Mouse (Mus musculus) lung, adult 2 months (tissue): ENCODE measurements around the gene Scgb2b26.

Experiments used
- CTCF ChIP-seq: fragments of 200-500 bp; IDR thresholded peaks from 2 replicates; pipeline ENCODE4 v1.5.1; 2011; ENCODE audit warnings: mild to moderate bottlenecking, low read length, control low read depth; ENCODE audit not compliant: insufficient read depth
- POLR2A ChIP-seq: fragments of 200-500 bp; IDR thresholded peaks from 2 replicates; pipeline ENCODE4 v1.6.1; 2011; ENCODE audit warnings: low read depth, mild to moderate bottlenecking, control low read depth, low read length, borderline replicate concordance; ENCODE audit errors: extremely low read depth

GRCm38 (mm10) chr7:33900803-33901202, 44.0 kb downstream of the Scgb2b26 start:
- TF ChIP-seq CTCF (no peak), POLR2A (no peak)
